Comparison of ENCODE assay signal across 12 mouse cellular contexts in the genomic region with DNA sequence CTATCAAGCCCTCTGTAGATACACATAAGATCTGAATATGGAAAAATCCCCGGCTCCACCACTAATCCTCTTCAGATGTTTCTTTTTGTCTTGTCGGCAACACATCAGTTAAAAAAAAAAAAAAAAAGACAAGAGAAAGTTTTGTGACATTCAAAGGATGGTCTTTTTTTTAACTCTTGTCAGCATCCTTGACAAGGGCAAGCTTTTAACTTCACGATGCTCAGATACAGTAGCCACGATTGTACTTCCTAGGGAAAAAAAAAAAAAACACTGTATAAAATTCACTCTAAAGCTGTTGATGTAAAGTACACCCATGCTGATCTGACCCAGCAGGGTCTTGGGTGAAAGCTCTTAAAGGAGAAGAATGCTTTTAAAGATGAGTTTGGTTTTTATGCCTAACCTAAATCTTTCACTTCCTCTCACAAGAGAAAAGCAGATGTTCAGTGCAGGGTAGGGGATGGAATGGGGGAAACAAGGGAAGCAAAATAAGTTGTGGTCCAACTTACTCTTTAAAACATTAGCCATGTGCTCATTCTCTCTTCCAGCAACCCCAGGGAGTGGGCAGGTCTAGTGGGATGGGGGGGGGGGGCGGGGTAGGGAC.
"Had no signal": no experiment of that assay in that cellular context is flagged by ENCODE, and none has a peak within 500 bp of the region (broad histone marks: within the 10 kb centered on the region; RNA-seq: fewer than 3 reads in every experiment).

No protein-coding gene starts in this region.

- H3K4me1 ChIP-seq: limb, embryonic 13.5 days; midbrain, embryonic 12.5 days had no signal

- DNase-seq: kidney, adult 2 months; kidney, postnatal 14 days; left cerebral cortex, postnatal 4 days; spleen, adult 18-20 months; thymus, adult 2 months; thymus, postnatal 36 days had no signal

- H3K9ac ChIP-seq: kidney, embryonic 15.5 days; limb, embryonic 13.5 days; liver, embryonic 14.5 days; midbrain, embryonic 12.5 days had no signal

- ATAC-seq: intestine, embryonic 16.5 days; midbrain, embryonic 16.5 days had no signal

- H3K4me2 ChIP-seq: kidney, embryonic 15.5 days; limb, embryonic 13.5 days; midbrain, embryonic 12.5 days had no signal

- H3K27me3 ChIP-seq: kidney, embryonic 15.5 days; limb, embryonic 13.5 days; midbrain, embryonic 12.5 days had no signal

- H3K36me3 ChIP-seq: kidney, embryonic 15.5 days; limb, embryonic 13.5 days; midbrain, embryonic 12.5 days had no signal

- H3K9me3 ChIP-seq: kidney, embryonic 15.5 days; limb, embryonic 13.5 days; midbrain, embryonic 12.5 days had no signal

- H3K27ac ChIP-seq: kidney, embryonic 15.5 days; limb, embryonic 13.5 days; liver, embryonic 14.5 days; midbrain, embryonic 12.5 days had no signal

- H3K4me3 ChIP-seq: kidney, embryonic 15.5 days; limb, embryonic 13.5 days; midbrain, embryonic 12.5 days had no signal
